Mouse (Mus musculus) C2C12 (cell line): Measurements from ENCODE around the gene Vgll4. TPM values are rescaled to one million over a fixed set of nuclear protein-coding genes. Genes with fewer than 3 reads are reported as not detected.

Source experiments
- H3K27me3 ChIP-seq: one replicate; pipeline ENCODE4 v1.6.1; 2011; ENCODE audit not compliant: control insufficient read depth, insufficient read depth, insufficient read length
- H3K36me3 ChIP-seq: one replicate; pipeline ENCODE4 v1.6.1; 2011; ENCODE audit not compliant: control insufficient read depth, insufficient read depth
- H3K4me3 ChIP-seq: one replicate; pipeline ENCODE4 v1.5.1; 2011; ENCODE audit warnings: mild to moderate bottlenecking, control low read depth; ENCODE audit not compliant: poor library complexity, insufficient read depth, severe bottlenecking
- H3K79me2 ChIP-seq: one replicate; pipeline ENCODE4 v1.6.1; 2011; ENCODE audit not compliant: control insufficient read depth, insufficient read depth
- H3K79me3 ChIP-seq: one replicate; pipeline ENCODE4 v1.6.1; 2011; ENCODE audit warnings: low read depth, control low read depth
- H3ac ChIP-seq: one replicate; pipeline ENCODE3; 2011; ENCODE audit warnings: low read depth; ENCODE audit not compliant: control insufficient read depth, insufficient read length
- CEBPB ChIP-seq: IDR thresholded peaks from one replicate; pipeline ENCODE4 v1.6.1; 2011; ENCODE audit warnings: low read depth, mild to moderate bottlenecking, control low read depth, moderate library complexity
- CTCF ChIP-seq: IDR thresholded peaks from one replicate; pipeline ENCODE4 v1.5.1; 2011; ENCODE audit not compliant: control insufficient read depth, insufficient read depth, insufficient read length
- FOSL1 ChIP-seq: IDR thresholded peaks from one replicate; pipeline ENCODE4 v1.8.0; 2011; ENCODE audit warnings: mild to moderate bottlenecking, low read length; ENCODE audit not compliant: poor library complexity, insufficient read depth, severe bottlenecking
- MAX ChIP-seq: IDR thresholded peaks from one replicate; pipeline ENCODE4 v1.6.1; 2011; ENCODE audit warnings: mild to moderate bottlenecking, control low read depth
- MYOD1 ChIP-seq: IDR thresholded peaks from one replicate; pipeline ENCODE4 v1.6.1; 2011; ENCODE audit warnings: low read depth; ENCODE audit not compliant: control insufficient read depth, insufficient read length
- MYOG ChIP-seq: IDR thresholded peaks from one replicate; pipeline ENCODE4 v1.6.1; 2011; ENCODE audit not compliant: control insufficient read depth, insufficient read length; ENCODE audit errors: extremely low read depth
- USF1 ChIP-seq: IDR thresholded peaks from one replicate; pipeline ENCODE4 v1.6.1; 2011; ENCODE audit warnings: low read depth, mild to moderate bottlenecking, control low read depth, moderate library complexity
- polyA plus RNA-seq: library from polyadenylated mRNA; unstranded; fragments of >200 nt; fragmentation: generic; extraction: Trizol; gene quantifications from one replicate; pipeline ENCODE4 v1.2.1, GENCODE M21; 2012; ENCODE audit warnings: missing spikeins

Gene Vgll4
- polyA plus RNA-seq, 1 experiment, result 30.7 TPM

DNA sequence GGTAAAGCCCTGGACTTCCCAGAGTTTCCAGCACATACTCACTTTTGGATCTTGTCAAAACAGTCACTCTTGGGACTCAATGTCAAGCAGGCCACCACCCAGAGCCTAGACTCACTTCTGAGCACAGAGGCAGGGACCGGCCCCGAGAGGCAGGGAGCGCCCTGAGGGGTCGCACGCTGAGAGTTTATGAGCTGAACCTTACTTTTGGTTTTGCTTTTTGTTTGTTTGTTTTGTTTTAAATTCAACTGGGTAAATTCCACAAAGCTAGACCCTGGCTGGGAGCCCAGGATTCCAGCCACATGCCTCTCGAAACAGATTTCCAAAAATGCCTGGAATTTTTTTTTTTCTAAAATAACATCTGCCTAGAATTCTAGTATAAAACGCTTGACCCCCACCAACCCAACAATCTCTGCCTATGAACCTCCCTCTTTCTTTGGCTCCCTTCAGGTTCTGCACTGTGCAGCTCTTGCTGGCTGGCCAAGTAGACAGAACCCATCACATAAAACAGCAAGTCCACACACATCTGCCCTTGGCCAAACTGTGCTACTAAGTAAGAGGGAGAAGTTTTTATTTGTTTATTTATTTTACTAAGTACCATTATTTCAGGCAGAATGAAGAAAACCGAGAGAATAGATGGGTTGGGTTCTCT is 28.5 kb downstream of the Vgll4 start:
- Histone ChIP-seq H3K79me2 (no peaks in the 10 kb centered on the region), H3ac (no peak overlapping the region), H3K79me3 (no peaks in the 10 kb centered on the region), H3K36me3 (no peaks in the 10 kb centered on the region), H3K4me3 (no peak overlapping the region), H3K27me3 (no peaks in the 10 kb centered on the region)
- TF ChIP-seq USF1, result no peak
- no peak for TF ChIP-seq CEBPB
- no peak for TF ChIP-seq CTCF
- no peak for TF ChIP-seq MAX

GRCm38 (mm10) chr6:114939666-114940065 is 30.1 kb downstream of the Vgll4 start:
- no peak for TF ChIP-seq USF1
- no peak for TF ChIP-seq CTCF
- no peak for TF ChIP-seq MAX
- no peak for TF ChIP-seq CEBPB
- no peak for TF ChIP-seq FOSL1
- TF ChIP-seq MYOG, result no peak
- no peak for TF ChIP-seq MYOD1
- no peaks in the 10 kb centered on the region for H3K79me2 ChIP-seq
- H3K4me3 ChIP-seq, result no peak overlapping the region
- H3K36me3 ChIP-seq, result no peaks in the 10 kb centered on the region
- no peaks in the 10 kb centered on the region for H3K79me3 ChIP-seq
- no peak overlapping the region for H3ac ChIP-seq
- H3K27me3 ChIP-seq, result no peaks in the 10 kb centered on the region

GRCm38 (mm10) chr6:114936941-114937313 is 32.9 kb downstream of the Vgll4 start:
- Histone ChIP-seq H3ac (no peak overlapping the region), H3K36me3 (no peaks in the 10 kb centered on the region), H3K27me3 (no peaks in the 10 kb centered on the region), H3K79me3 (no peaks in the 10 kb centered on the region), H3K79me2 (no peaks in the 10 kb centered on the region), H3K4me3 (no peak overlapping the region)
- no peak for TF ChIP-seq FOSL1
- TF ChIP-seq CTCF, result no peak
- TF ChIP-seq MAX, result no peak
- TF ChIP-seq MYOD1, result no peak
- no peak for TF ChIP-seq USF1
- no peak for TF ChIP-seq MYOG
- TF ChIP-seq CEBPB, result no peak

GRCm38 (mm10) chr6:114936297-114936940 is 33.4 kb downstream of the Vgll4 start:
- no peaks in the 10 kb centered on the region for H3K79me2 ChIP-seq
- no peaks in the 10 kb centered on the region for H3K79me3 ChIP-seq
- TF ChIP-seq FOSL1, result no peak
- TF ChIP-seq CEBPB, result no peak
- TF ChIP-seq MYOD1, result no peak
- TF ChIP-seq MAX, result no peak
- TF ChIP-seq USF1, result no peak
- TF ChIP-seq MYOG, result no peak
- no peak for TF ChIP-seq CTCF
- no peaks in the 10 kb centered on the region for H3K27me3 ChIP-seq
- no peaks in the 10 kb centered on the region for H3K36me3 ChIP-seq
- no peak overlapping the region for H3K4me3 ChIP-seq
- H3ac ChIP-seq, result no peak overlapping the region

GRCm38 (mm10) chr6:114935362-114935761 is 34.4 kb downstream of the Vgll4 start:
- no peaks in the 10 kb centered on the region for H3K79me3 ChIP-seq
- no peak overlapping the region for H3ac ChIP-seq
- no peaks in the 10 kb centered on the region for H3K36me3 ChIP-seq
- no peaks in the 10 kb centered on the region for H3K79me2 ChIP-seq
- TF ChIP-seq CTCF (no peak), MYOG (no peak), FOSL1 (no peak), CEBPB (no peak), USF1 (no peak), MYOD1 (no peak)
- peaks cover 3% of the 10 kb centered on the region for H3K27me3 ChIP-seq
- H3K4me3 ChIP-seq, result no peak overlapping the region
